Mouse (Mus musculus) megakaryocyte, embryonic 14.5 days (primary cell): ENCODE measurements at regions not wholly inside any gene's neighbourhood (a gene's known extent, or its start where the extent isn't known, plus 50 kb on each side); places are given as distances from the start of the nearest gene placed in this dataset.

ENCODE experiments used
- H3K27me3 ChIP-seq: replicated peaks from 2 replicates; pipeline ENCODE3; 2012; ENCODE audit warnings: inconsistent platforms
- H3K36me3 ChIP-seq: replicated peaks from 2 replicates; pipeline ENCODE3; 2012; ENCODE audit warnings: low read length, inconsistent platforms, mixed read lengths
- H3K4me1 ChIP-seq: 2 replicates; pipeline ENCODE4 v1.6.1; 2012; ENCODE audit warnings: inconsistent platforms
- H3K4me3 ChIP-seq: replicated peaks from 2 replicates; pipeline ENCODE3; 2012; ENCODE audit warnings: moderate library complexity, mild to moderate bottlenecking, inconsistent platforms
- H3K9me3 ChIP-seq: 2 replicates; pipeline ENCODE4 v1.6.1; 2012; ENCODE audit warnings: inconsistent platforms
- FLI1 ChIP-seq: IDR thresholded peaks from 2 replicates; pipeline ENCODE4 v1.6.1; 2012; ENCODE audit warnings: low read length, inconsistent platforms, mixed read lengths
- GATA1 ChIP-seq: IDR thresholded peaks from 3 replicates; pipeline ENCODE4 v1.6.1; 2012; ENCODE audit warnings: mixed read lengths, low read length, inconsistent platforms, borderline replicate concordance

DNA sequence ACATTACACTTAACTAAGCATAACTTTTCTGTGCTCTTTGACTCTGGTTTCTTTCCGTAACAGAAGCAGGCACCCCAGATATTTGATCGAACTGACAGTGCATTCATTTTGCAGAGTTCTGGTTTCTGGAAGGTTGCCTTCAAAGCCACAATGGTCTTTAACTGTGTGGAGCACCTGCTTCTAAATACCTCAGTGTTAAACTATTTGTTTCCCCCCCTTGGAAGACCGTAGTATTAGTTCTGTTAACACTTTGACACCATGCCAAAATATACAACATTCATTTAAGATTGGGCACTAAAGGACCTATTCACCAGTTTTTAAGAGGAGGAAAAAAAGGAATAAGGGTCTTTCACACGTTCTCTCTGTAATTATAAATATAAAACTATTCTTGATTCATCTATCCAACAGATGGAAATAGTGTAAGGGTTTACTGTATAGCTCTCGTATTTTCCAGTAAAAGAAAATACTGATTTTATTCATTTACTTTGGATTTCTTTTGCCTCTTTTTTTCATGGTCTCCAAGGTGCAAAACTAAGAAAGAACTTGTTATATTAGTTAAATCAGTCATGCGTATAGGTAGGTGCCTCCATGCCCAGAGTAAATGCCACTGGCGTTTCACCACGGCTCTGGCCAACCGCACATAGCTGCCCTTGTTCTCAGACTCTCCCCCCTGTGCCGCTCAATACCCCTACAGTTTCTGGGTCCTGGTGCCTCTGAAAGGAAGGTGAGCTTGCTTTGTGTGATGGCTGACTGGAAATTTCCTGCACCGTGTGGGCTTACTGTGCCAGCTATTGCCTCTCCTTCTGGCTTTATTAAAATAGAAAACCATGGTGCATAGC is 391.2 kb downstream of the Etnk1 start:
- Histone ChIP-seq H3K9me3 (no peaks in the 10 kb centered on the region), H3K4me1 (no peaks in the 10 kb centered on the region), H3K27me3 (no peaks in the 10 kb centered on the region), H3K36me3 (no peaks in the 10 kb centered on the region), H3K4me3 (no peak overlapping the region)
- TF ChIP-seq FLI1, result no peak
- TF ChIP-seq GATA1, result no peak

DNA sequence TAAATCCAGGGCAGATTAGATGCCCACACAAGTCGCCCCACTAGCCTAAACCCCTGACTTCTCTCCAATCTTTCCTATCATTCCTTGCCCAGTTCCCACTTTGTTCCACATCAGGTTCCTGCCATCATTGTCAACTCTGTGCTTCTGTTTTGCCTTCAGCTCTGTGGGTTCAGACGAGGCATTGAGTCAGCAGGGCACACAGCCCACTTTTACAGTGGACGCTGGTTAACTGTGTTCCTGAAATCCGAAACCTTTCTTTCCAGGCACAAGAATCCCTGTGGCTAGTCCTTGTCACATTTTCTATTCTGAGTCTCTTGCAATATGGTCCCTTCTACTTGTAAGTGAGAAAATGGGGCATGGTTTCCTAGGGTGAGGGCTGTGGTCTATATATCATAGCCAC is 392.3 kb downstream of the Etnk1 start:
- TF ChIP-seq GATA1 (no peak), FLI1 (no peak)
- H3K36me3 ChIP-seq, result no peaks in the 10 kb centered on the region
- H3K27me3 ChIP-seq, result no peaks in the 10 kb centered on the region
- no peaks in the 10 kb centered on the region for H3K4me1 ChIP-seq
- H3K4me3 ChIP-seq, result no peak overlapping the region
- no peaks in the 10 kb centered on the region for H3K9me3 ChIP-seq

DNA sequence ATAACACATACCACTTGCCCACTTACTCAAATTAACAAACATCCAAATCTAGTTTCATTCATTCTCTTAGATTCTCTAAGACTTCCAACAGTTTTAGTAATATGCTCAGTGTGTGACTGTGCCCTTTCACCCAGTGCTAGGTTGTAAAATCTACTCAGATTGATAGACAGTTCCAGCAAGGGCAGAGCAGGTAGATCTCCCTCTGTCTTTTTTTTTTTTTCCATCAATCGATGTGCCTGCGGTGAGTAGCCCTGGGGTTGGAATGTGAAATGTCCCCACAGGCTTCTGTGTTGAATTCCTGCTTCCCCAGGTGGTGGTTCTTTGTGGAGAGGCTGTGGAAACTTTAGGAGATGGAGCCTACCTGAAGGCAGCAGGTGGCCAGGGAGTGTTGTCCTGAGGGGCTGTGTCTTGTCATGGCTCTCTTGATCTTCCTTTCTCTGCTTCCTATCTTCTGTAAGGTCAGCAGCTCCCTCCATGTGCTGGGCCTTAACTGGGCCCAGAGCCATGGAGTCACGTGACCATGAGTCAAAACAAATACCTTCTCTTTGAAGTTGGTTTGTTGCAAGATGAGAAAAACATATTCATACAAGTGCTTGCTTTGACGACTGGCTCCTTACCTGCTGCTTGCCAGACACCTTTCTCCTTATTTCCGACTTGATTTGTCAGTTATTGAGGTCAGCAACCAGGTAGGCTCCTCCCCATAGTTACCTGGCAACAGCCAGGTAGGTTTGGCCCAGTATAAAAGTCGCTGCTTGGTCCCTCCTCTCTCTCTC is 394.5 kb downstream of the Etnk1 start:
- no peaks in the 10 kb centered on the region for H3K27me3 ChIP-seq
- no peaks in the 10 kb centered on the region for H3K9me3 ChIP-seq
- H3K36me3 ChIP-seq, result no peaks in the 10 kb centered on the region
- no peaks in the 10 kb centered on the region for H3K4me1 ChIP-seq
- TF ChIP-seq FLI1 (no peak), GATA1 (no peak)
- no peak overlapping the region for H3K4me3 ChIP-seq

DNA sequence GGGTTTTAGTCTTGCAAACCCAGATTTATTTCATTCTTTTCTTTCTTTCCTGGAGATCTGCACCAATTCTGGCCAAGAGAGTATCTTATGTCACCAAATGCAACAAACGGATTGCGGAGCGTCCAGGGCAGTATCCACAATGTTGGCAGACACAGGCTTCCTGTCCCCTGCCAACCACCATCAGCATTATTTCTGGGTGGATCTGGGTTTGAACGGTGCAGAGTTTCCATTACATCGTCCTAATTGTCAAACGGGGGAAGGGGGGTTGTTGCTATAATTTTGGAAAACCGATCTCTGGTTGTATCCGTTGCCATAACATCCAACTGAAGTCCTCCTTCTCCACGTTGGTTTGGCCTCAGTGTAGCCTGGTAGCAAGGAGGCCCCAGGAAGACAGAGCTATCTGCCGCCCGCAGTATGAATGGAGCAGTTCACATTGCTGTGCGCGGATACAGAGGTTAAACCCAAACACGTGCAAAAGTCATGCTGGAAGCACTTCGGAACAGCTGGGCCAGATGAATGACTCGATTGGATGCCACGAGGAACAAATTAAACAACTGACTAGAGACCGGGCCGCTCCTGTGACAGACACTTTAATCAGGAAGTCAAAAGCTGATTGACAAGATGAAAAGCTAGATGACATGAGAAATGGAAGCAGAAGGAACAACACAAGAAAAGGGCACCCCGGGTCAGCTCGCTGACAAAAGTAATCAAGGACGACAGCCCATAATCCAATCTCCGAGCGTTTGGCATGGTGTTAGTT is 404.5 kb downstream of the Etnk1 start:
- H3K36me3 ChIP-seq, result no peaks in the 10 kb centered on the region
- H3K27me3 ChIP-seq, result no peaks in the 10 kb centered on the region
- no peak overlapping the region for H3K4me3 ChIP-seq
- TF ChIP-seq GATA1 (no peak), FLI1 (no peak)
- peaks cover 27% of the 10 kb centered on the region for H3K9me3 ChIP-seq
- no peaks in the 10 kb centered on the region for H3K4me1 ChIP-seq

DNA sequence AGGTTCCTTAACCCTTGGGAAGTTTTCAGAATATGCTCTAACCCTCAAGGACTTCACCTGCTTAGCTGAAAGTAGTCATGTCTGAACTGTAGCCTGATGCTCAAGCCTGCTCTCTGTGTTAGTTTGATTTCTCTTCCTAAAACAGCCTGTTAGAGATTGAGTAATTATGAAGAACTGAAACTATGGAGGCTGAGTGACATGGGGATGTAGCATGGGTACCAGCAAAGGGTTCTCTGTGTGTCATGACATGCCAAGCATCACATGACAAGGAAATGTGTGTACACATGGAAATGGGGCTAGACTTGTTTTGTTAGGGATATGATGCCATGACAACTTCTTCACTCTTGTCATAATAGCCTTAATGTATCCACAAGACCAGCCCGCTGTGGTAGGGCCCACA is 412.2 kb downstream of the Etnk1 start:
- no peaks in the 10 kb centered on the region for H3K36me3 ChIP-seq
- no peak for TF ChIP-seq FLI1
- TF ChIP-seq GATA1, result no peak
- no peak overlapping the region for H3K4me3 ChIP-seq
- no peaks in the 10 kb centered on the region for H3K4me1 ChIP-seq
- no peaks in the 10 kb centered on the region for H3K9me3 ChIP-seq
- peaks cover 2% of the 10 kb centered on the region for H3K27me3 ChIP-seq

DNA sequence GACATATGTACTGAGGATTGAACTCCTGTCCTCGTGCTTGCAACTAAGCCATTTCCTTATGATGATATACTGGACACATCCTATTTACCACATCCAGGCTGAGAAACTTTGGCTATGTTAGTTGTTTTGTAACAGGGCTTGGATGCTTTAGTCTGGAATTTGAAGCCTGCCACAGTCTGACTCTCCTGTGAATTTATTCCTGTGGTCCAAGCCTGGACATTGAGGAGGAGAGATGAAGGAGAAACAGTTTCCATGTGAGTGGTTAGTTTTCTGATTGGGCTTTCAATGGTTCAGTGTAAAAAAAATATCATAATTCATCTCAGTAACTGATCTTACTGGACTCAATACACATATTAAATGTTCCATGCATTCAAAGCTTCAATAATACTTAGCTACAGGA is 422.6 kb downstream of the Etnk1 start:
- Histone ChIP-seq H3K36me3 (no peaks in the 10 kb centered on the region), H3K27me3 (no peaks in the 10 kb centered on the region), H3K4me3 (no peak overlapping the region), H3K4me1 (no peaks in the 10 kb centered on the region), H3K9me3 (peaks cover 7% of the 10 kb centered on the region; the same call in 1 of the 2 replicates)
- TF ChIP-seq GATA1 (no peak), FLI1 (no peak)

DNA sequence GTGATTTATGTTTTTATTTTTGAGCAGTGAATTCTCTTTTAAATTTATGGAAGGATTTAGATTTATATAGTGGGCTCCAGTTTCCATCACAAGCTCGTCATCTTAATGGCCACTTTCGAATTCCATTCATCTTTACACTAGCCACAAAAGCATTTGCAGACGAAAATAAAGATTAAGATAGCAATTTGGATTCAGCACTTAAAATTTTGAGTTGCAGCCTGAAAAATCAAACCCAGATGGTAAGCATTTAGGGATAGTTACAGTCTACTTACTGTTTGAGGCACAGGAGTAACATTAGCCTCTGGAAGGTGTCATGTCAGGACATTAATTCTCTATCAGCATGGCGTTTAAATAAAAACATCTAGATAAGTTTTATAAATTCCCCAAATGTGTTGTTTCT is 423.2 kb downstream of the Etnk1 start:
- no peak overlapping the region for H3K4me3 ChIP-seq
- H3K4me1 ChIP-seq, result no peaks in the 10 kb centered on the region
- no peak for TF ChIP-seq GATA1
- TF ChIP-seq FLI1, result no peak
- no peaks in the 10 kb centered on the region for H3K36me3 ChIP-seq
- peaks cover 7% of the 10 kb centered on the region; the same call in 1 of the 2 replicates for H3K9me3 ChIP-seq
- H3K27me3 ChIP-seq, result no peaks in the 10 kb centered on the region

DNA sequence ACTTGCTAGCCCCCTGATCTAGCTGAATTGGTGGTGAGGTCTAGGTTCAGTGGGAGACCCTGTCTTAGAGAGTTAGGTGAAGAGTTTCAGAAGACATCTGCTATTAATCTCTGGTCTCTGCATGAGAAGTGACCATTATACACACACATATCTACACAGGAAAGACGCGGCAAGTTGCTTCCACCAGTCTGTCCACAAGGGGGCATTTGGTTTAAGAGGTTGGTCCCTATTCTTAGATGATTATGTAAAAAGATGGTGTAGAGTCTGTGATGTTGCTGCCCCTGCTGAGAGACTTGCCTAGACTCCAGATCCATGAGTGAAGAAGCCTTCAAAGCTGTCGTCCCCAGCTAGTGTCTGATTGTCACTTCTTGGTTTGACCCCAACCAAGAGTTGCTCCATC is 425.5 kb downstream of the Etnk1 start:
- H3K36me3 ChIP-seq, result no peaks in the 10 kb centered on the region
- no peaks in the 10 kb centered on the region for H3K27me3 ChIP-seq
- H3K4me3 ChIP-seq, result no peak overlapping the region
- peaks cover 7% of the 10 kb centered on the region; the same call in 1 of the 2 replicates for H3K9me3 ChIP-seq
- no peaks in the 10 kb centered on the region for H3K4me1 ChIP-seq
- TF ChIP-seq GATA1 (no peak), FLI1 (no peak)

DNA sequence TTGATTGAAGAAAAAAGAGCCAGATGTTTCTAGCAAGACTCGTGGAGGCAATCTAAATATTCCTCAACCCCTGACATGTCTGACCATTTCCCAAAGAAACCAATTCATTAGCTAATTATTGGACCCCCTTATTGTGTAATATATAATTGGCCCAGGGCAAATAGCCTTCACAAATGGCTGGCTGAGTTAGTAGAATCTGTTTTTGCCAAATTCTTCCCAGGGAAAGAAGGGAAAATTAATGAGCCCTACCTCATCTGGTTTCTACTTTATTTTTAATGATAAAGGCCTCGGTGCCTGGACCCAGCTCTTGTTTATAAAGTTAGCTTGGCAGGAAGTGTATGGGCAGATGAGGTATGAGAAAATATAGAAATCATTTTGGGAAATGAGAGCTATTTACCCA is 428.5 kb downstream of the Etnk1 start:
- no peaks in the 10 kb centered on the region for H3K9me3 ChIP-seq
- no peaks in the 10 kb centered on the region for H3K4me1 ChIP-seq
- TF ChIP-seq GATA1 (no peak), FLI1 (no peak)
- no peaks in the 10 kb centered on the region for H3K36me3 ChIP-seq
- no peaks in the 10 kb centered on the region for H3K27me3 ChIP-seq
- no peak overlapping the region for H3K4me3 ChIP-seq
